Mouse (Mus musculus) adrenal gland, postnatal 25 days (tissue): Measurements from ENCODE around the gene Ruvbl1. TPM values are rescaled to one million over a fixed set of nuclear protein-coding genes. Genes with fewer than 3 reads are reported as not detected.

ENCODE experiments used
- DNase-seq: peaks from one replicate; pipeline ENCODE4 v3.0.0; 2021; ENCODE audit warnings: mixed read lengths
- total RNA-seq: library from RNA; stranded (reverse); gene quantifications from 2 replicates; pipeline ENCODE4 v1.2.3, GENCODE M21; 2021

Gene Ruvbl1
- total RNA-seq, 1 experiment from 2014 or later = 33.9 TPM

DNA sequence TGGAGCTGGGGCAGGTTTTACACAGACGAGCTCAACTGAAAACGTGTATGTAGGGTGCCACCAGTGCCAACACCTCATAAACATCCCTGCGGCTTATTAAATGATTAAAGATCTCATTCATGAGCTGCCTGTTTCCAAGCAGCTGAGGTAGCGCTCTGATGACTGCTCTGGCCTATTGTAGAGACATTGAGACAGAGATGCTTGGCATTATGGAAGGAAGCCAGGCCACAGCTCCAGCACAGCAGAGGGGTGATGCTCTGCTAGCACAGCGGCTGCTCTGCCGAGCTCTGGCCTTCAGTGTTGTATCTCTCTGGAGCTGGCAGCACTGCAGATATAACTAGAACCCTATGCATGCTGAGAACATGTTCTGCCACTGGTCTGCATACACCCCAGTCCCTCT is 28.5 kb downstream of the Ruvbl1 start:
- no peak for DNase-seq

- DNase-seq = peak; percentile 65
These were observed 34.5 kb downstream of the Ruvbl1 start for GRCm38 (mm10) chr6:88499481-88500404.

- no peak for DNase-seq
These were observed 35.2 kb downstream of the Ruvbl1 start for GRCm38 (mm10) chr6:88500405-88500767.

DNA sequence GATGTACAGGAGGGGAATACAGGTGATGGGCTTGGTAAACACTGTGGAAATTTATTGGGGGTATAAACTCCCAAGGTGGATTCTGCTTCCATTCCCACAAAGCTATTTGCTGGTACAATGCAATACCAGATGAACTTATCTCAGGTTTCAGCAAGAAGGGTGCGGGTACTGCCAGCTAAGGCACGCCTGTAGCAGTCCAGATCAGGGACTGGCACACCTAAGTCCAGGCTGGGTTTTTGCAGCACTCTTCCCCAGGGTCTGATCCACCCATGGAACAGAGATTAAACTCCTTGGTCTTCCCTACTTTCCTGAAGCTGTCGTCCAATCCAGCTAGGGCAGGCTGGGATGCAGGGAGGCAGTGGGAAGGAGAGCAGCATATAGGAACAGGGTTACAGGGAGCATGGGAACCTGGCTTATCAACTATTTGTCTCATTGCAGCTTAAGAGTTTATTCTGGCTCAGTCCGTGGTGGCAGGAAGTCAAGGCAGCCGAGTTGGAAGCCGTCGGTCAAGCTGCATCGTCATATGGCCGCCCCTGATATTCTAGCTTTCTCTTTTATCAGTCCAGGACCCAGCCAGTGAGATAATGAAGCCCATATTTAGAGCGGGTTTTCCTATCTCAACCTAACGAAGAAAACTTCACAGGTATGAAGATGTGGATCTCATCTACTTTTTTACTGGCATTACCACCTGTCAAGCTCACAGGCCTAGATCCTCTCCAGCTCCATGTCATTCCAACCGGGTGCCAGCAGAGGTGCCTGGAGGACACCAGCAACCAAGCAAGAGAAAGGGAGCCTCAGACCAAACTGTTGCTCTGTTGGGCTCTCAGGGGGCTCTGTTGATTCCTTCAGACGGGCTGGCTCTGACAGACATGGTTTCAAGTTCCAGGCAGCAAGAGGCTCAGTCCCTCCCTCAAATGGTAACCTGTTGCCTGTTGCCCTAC is 37.1 kb downstream of the Ruvbl1 start:
- DNase-seq = no peak

DNA sequence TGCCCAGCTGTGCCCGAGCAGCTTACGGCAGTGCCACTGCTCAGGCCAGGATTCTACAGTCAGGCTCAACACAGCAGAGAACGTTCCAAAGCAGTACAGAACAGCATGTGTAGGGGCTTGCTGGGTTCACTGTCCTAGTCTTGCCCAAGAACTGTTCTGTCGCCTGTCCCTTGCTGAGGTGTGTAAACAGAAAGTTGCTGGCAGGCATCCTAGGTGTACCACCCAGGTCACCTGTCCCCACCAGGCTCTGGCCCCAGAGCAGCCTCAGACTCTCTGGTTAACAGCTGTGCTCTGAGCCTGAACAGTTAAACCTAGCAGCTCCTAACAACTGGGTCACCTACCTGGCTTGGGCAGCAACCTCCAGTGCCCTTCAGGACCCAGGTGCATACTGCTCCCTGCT is 37.8 kb downstream of the Ruvbl1 start:
- no peak for DNase-seq

GRCm38 (mm10) chr6:88513984-88514383 is 48.8 kb downstream of the Ruvbl1 start:
- DNase-seq = no peak

DNA sequence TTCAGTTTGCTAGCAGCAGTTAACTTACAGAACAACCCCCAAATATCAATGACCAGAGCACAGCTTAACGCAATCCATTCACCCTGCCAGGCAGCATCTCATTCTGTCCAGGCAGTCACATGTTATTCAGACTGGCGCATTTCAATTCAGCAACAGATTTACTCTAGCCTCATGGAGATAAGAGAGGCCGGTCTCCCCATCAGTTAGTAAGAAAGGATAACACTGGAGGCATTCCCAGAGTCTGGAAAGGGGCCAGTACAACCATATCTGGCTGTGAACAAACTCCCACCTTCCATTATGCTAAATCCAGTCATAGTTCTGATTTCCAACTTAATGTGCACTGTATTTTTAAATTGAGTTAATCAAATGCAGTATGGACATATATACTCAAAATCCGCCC is 49.3 kb downstream of the Ruvbl1 start:
- no peak for DNase-seq

- no peak for DNase-seq
These were observed 50.8 kb downstream of the Ruvbl1 start for GRCm38 (mm10) chr6:88515971-88516370.

- DNase-seq = no peak
These were observed 51.5 kb downstream of the Ruvbl1 start for GRCm38 (mm10) chr6:88516667-88517066.

DNA sequence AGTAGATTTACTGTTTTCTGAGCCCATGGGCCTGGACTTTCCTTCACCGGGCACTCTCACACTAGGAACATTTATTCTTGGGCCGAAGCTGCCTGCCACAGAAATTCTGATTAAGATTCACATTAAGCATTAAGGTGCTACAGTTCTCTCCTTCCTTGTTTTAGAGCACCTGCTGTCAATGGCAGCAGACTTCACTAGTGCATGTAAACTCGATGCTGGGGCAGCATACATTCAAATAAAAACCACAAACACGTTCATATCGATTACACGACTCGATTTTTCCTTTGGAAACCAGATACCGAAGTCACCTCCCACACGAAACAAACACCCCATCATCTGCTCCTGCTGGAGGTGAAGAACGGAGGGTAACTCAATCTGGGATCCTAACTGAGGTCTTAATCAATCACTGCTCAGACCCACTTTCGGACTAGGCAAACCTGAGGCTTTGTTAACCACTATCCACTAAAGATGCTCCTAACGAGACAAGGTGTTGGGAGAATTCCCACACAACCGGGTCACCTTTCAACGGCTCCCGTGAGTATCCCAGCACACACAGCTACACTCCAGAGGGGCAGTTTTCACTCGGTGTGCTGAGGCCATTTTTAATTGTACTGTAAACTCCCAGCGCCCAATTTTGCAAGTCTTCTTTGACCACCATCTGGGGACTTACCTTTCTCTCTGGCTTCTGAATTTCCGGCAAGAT is 52.6 kb downstream of the Ruvbl1 start:
- DNase-seq = no peak

GRCm38 (mm10) chr6:88518404-88519263 is 53.4 kb downstream of the Ruvbl1 start, which contains the start of gene Sec61a1:
Sec61a1 (minus strand) TSS chr6:88518905.
- DNase-seq = peak; percentile 94

DNA sequence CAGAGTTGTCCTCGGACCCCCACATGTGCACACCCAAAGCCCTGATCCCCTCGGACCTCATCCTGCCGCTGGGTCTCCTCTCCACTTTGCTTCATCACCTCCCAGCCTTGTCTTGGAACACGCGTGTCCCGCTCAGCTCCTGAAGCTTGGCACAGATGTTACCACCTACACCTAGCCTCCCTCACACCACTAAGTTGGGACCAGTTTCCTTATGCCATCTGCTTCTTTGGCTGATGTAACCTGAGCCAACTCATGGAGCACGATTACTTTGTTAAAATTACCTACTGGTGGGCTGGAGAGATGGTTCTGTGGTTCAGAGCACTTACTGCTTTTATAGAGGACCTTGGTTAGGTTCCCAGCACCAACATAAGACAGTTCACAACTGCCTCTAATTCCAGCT is 56.6 kb downstream of the Ruvbl1 start:
- DNase-seq = no peak

- no peak for DNase-seq
These were observed 57.4 kb downstream of the Ruvbl1 start for GRCm38 (mm10) chr6:88522606-88523005.

DNA sequence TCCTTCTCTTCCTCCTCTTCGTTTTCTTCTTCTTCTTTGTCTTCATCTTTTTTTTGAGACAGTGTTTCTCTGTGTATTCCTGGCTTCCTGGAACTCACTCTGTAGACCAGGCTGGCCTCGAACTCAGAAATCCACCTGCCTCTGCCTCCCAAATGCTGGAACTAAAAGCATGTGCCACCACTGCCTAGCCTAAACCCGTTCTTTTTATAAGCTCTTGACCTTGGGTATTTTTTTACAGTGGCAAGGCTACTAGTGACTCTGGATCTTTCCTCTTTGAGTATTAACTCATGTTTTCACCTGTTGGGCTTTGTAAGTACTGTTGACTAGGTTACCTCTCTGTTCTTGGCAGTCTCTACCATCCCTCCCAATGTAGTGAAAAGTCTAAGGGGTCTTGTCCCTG is 57.8 kb downstream of the Ruvbl1 start:
- no peak for DNase-seq

- DNase-seq = no peak
These were observed 58.2 kb downstream of the Ruvbl1 start for GRCm38 (mm10) chr6:88523451-88523850.

DNA sequence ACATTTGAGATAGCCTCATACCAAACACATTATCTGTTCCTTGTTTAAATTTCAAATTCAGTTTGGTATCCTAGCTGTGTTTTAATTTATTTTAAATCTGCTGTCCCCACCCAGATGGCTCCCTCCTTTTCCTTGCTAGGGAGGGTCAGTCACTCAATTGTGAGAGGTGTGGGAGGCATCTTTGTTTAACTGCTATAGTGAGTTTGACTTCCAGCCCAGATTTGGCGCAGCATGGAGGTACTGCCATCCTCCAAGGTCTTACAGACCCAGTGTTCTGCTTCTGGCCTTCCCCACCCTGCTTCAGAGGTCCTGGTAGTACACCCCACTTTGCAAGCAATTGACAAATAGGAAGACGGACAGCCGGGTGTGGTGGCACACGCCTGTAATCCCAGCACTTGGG is 58.8 kb downstream of the Ruvbl1 start:
- DNase-seq = no peak

- DNase-seq = peak; percentile 42
These were observed 65.1 kb downstream of the Ruvbl1 start for GRCm38 (mm10) chr6:88530306-88530705.

DNA sequence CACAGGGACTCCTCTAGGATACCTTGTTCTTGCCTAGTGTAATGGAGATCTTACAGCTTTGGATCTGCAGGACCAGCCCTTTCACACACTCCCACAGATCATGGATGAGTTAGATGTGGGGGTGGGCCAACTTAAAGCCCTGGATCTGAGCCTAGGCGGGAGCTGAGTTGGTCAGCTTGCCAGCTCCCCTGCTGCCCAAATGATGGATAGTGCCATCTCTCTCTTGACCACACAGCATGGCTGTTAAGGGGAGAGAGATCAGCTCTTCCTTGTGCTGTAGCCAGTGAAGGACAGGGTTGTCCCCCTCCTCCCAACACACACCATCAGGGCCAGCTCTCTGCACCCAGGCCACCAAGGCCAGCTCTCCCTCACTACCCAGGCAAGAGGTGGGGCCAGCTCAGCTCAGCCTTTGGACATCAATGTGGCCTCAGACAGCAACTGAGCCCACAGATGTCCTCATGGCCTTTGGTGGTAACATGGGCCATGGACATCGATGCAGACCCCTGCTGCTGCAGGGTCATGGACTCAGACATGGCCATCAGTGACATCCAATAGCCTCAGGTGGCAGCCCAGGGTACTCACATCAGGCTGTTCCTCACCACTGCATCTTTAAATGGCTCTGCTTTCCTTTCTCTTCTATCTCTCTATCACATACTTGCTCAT is 75.0 kb downstream of the Ruvbl1 start:
- peak; percentile 19 for DNase-seq

DNA sequence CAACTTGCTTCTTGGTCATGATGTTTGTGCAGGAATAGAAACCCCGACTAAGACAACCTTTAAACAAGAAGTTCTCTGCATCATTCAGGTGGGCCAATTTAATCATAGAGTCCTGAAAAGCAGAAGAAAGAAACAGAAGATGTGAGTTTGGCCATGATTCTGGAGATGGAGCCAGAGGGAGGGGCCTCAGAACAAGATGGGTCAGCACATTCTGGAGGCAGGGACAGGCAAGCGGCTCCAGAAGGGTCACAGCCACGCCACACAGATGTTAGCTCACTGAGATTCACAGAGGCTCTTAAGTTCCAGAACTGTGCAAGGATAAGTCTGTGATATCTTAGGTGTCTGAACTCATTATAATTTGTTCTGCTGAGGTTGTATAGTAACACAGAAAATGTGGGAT is 79.0 kb downstream of the Ruvbl1 start:
- no peak for DNase-seq

- no peak for DNase-seq
These were observed 79.6 kb downstream of the Ruvbl1 start for GRCm38 (mm10) chr6:88544644-88545396.
